Mouse (Mus musculus): ENCODE measurements around the gene BC024978.

The BC024978 gene

DNA sequence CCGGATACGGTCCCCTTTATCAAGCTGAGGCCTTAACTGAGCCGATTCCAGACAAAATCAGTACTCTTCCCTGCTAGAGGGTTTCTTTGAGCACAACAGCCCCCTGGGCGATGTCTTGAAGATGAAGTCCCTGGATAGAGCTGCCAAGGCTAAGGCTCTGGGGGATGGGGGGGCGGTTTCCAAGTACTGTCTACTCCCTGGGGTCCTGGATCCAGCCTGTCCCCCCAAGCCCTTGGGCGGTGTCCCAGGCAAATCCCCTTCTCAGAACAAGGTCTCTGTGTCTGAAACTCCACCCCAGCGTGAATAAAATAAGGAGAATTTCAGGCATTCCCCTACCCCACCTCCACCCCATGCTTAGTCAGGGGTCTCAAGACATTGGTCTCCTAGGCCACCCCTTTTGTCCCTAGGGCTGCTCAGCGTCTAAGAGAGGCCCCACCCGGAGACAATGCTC, 63.7 kb downstream of the BC024978 start:
- peak; percentile 60 for DNase-seq (ENCODE audit: low read depth, low spot score)

DNA sequence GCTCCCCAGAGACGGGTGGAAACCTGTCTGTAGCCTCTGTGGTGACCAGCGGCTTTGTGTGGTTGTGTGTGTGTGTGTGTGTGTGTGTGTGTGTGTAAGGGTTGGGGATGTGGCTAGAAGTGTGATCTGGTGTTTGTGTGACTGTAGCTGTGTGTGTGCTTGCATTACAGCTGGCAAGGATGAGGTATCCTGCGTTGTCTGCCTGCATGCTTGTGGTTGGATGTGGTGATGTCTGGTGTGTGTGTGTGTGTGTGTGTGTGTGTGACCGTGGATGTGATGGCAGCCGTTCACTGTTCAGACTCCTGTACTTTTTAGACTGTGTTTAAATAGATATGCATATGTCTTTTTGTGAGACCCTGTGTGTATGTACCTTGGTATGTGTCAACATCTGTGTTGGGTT, 64.2 kb downstream of the BC024978 start:
- DNase-seq (ENCODE audit: low read depth, low spot score) = no peak
